Mouse (Mus musculus) midbrain, embryonic 10.5 days (tissue): ENCODE data around the gene Ccnl2. TPM values are rescaled to one million over a fixed set of nuclear protein-coding genes. Genes with fewer than 3 reads are reported as not detected.

Experiments
- DNase-seq: peaks from one replicate; pipeline ENCODE4 v3.0.0-alpha.2; 2017; ENCODE audit warnings: low spot score
- H3K27ac ChIP-seq: fragments of 300-500 bp; sonication (generic); replicated peaks from 2 replicates; pipeline ENCODE4 v1.5.1; 2016; ENCODE audit warnings: mild to moderate bottlenecking
- H3K27me3 ChIP-seq: fragments of 300-500 bp; sonication (generic); 2 replicates; pipeline ENCODE4 v1.6.1; 2016; ENCODE audit warnings: low read depth, mild to moderate bottlenecking; ENCODE audit not compliant: poor library complexity, severe bottlenecking
- H3K36me3 ChIP-seq: fragments of 300-500 bp; sonication (generic); 2 replicates; pipeline ENCODE4 v1.6.1; 2016; ENCODE audit warnings: mild to moderate bottlenecking, moderate library complexity
- H3K4me1 ChIP-seq: fragments of 300-500 bp; sonication (generic); 2 replicates; pipeline ENCODE4 v1.6.1; 2016
- H3K4me3 ChIP-seq: fragments of 300-500 bp; sonication (generic); 2 replicates; pipeline ENCODE4 v1.5.1; 2016; ENCODE audit warnings: mild to moderate bottlenecking, moderate library complexity
- H3K9me3 ChIP-seq: fragments of 300-500 bp; sonication (generic); replicated peaks from 2 replicates; pipeline ENCODE4 v1.6.1; 2016; ENCODE audit warnings: mild to moderate bottlenecking
- WGBS: fragments of 180-500 bp; shearing (Covaris S2); methylation state at CpG from one replicate; pipeline ENCODE4 v1.1.7; 2016; 5-methylcytosine and 5-hydroxymethylcytosine counted together
- polyA plus RNA-seq: library from polyadenylated mRNA; unstranded; fragments of >200 nt; fragmentation: Nextera tagmentation; extraction: Ambion mirVana; gene quantifications from 2 replicates; pipeline ENCODE4 v1.2.1, GENCODE M21; 2016

The Ccnl2 gene
- polyA plus RNA-seq, 1 experiment from 2014 or later: 161 TPM

DNA sequence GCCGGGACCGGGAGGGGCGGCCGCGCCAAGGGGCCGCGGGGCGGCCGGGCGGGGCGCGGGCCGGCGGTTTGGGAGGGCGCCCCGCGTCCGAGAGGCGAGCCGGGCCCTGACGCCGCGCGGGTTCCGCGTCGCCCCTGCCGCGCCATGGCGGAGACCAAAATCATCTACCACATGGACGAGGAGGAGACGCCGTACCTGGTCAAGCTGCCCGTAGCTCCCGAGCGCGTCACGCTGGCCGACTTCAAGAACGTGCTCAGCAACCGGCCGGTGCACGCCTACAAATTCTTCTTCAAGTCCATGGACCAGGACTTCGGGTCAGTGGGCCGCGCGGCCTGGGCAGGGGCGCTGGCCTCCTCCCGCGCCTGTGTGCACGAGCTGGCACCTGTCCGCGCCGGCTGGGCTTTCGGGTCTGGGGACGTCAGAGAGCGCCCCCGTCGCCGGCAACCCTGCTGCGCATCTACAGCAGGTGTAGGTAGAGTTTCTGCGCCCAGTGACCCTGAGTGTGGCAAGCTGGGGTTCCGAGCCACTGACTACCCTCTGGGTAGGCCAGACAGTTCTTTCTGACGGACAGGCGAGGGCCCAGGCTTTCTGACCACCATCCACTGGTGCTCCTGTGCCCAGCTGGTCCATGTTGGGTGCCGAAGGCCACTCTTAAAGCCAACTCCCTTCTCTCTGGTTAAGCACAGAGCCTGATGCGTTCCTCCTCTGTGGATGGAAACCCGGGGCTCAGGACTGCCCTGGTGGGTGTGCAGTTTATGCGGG, 35.5 kb downstream of the Ccnl2 start:
- Histone ChIP-seq H3K27ac (peak overlapping the region; percentile 89), H3K9me3 (no peaks in the 10 kb centered on the region), H3K4me3 (peak overlapping the region; percentile 94), H3K4me1 (peaks cover 37% of the 10 kb centered on the region), H3K27me3 (peaks cover 10% of the 10 kb centered on the region; the same call in 1 of the 2 replicates), H3K36me3 (peaks cover 23% of the 10 kb centered on the region)
- no peak for DNase-seq
- WGBS: 1% methylated on average over 69 of the region's 69 CpGs

DNA sequence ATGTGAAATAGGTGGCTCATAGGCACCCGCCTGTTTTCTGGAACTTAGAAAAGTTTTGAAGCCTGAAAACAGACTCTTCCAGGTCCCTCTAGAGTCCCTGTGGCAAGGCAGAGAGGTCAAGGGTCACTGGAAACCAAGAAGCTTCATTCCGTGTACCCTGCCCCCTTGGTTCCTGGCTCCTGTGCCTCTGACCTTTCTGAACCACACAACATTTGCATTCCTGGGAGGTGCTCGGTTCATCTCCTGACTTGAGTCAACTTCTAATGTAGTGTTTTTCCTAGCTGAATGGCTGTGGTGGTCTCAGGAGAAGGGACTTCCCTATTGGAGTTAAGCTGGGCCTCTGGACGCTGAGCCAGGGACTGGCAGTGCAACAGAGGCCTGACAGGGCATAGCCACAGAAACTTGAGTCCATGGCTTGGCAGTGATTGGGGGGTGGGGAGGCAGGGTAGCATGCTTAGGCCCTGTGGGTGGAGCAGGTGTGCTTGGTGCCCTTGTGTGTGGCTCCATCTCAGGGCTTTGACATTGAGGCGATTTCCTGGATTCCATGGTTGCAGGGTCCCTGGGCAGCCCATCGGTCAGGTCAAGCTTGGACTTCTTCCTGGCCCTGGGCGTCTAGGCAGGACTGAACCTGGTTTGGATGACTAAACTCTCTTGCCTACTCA, 36.3 kb downstream of the Ccnl2 start:
- H3K4me1 ChIP-seq: peaks cover 37% of the 10 kb centered on the region
- peak overlapping the region; percentile 94 for H3K4me3 ChIP-seq
- 0 out of 2 replicates have a peak, but pooled peaks cover 4% of the 10 kb centered on the region for H3K27me3 ChIP-seq
- no peak for DNase-seq
- H3K9me3 ChIP-seq: no peaks in the 10 kb centered on the region
- peaks cover 23% of the 10 kb centered on the region for H3K36me3 ChIP-seq
- WGBS: 57% methylated on average over 7 of the region's 7 CpGs
- peak overlapping the region; percentile 89 for H3K27ac ChIP-seq

- peak overlapping the region; percentile 94; the same call in 1 of the 2 replicates for H3K4me3 ChIP-seq
- DNase-seq: no peak
Measured at GRCm38 (mm10) chr4:155849391-155849790, 37.1 kb downstream of the Ccnl2 start.

DNA sequence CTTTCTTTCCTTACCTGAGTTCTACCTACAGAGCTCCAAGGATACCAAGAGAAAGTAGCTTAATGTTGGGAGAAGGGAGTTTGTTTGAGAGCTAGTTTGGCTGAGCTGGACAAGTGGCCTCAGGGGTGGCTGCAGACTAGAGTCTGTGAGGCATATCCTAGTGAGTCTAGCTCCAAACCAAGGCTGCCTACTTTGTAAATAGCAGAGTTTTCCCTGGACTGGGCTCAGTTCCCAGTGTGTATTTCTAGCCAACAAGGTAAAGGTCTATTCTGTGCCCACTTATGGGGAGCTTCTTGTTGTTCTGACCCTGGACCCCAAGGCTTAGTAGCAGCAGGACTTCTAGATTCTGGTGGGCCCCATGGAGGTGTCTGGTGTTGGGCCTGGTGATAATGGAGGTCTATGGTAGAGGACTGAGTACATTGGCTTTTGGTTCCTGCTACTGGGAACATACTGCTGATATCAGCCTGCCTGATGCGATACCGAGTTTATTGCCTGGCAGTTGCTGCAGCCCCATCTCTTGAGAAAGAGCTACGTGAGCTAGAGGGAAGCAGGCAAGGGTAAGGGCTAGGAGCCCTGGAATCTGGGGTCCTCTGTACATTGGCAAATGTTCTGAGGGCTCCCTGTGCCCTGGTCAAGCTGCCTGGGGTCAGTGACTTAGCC, 37.6 kb downstream of the Ccnl2 start:
- 0 out of 2 replicates have a peak, but pooled peaks cover 4% of the 10 kb centered on the region for H3K27me3 ChIP-seq
- WGBS: 90% methylated on average over 3 of the region's 3 CpGs
- peaks cover 31% of the 10 kb centered on the region for H3K36me3 ChIP-seq
- no peak overlapping the region for H3K27ac ChIP-seq
- peaks cover 37% of the 10 kb centered on the region for H3K4me1 ChIP-seq
- H3K4me3 ChIP-seq: peak overlapping the region; percentile 94; the same call in 1 of the 2 replicates
- no peak for DNase-seq
- H3K9me3 ChIP-seq: no peaks in the 10 kb centered on the region

More at GRCm38 (mm10) chr4:155849391-155849790, 37.1 kb downstream of the Ccnl2 start:
- Histone ChIP-seq H3K27ac (no peak overlapping the region), H3K9me3 (no peaks in the 10 kb centered on the region), H3K36me3 (peaks cover 25% of the 10 kb centered on the region), H3K27me3 (0 out of 2 replicates have a peak, but pooled peaks cover 4% of the 10 kb centered on the region), H3K4me1 (peaks cover 37% of the 10 kb centered on the region)
- 90% methylated on average over 2 of the region's 2 CpGs for WGBS

DNA sequence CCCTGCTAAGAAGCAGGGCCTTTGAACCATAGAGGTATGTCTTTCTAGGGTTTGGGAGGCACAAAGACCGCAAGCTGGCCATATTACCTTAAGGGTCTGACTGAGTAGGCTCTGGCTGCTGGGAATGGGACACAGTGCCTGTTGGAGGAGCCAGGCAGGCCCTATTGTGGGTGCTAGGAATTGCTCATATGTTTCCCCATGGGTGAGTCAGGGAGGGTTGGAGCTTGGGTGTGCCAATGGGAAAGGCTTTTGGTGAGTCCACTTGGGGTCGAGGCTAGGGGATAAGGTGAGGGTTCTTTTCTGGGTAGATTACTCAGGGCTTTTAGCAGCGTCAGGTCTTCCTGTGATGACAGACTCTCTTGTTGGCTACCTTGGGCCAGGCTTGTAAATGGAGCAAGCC, 39.1 kb downstream of the Ccnl2 start:
- H3K27me3 ChIP-seq: 0 out of 2 replicates have a peak, but pooled peaks cover 2% of the 10 kb centered on the region
- no peak for DNase-seq
- peaks cover 34% of the 10 kb centered on the region for H3K4me1 ChIP-seq
- H3K4me3 ChIP-seq: no peak overlapping the region
- H3K9me3 ChIP-seq: no peaks in the 10 kb centered on the region
- H3K27ac ChIP-seq: no peak overlapping the region
- WGBS: 90% methylated on average over 3 of the region's 3 CpGs
- H3K36me3 ChIP-seq: peaks cover 45% of the 10 kb centered on the region

DNA sequence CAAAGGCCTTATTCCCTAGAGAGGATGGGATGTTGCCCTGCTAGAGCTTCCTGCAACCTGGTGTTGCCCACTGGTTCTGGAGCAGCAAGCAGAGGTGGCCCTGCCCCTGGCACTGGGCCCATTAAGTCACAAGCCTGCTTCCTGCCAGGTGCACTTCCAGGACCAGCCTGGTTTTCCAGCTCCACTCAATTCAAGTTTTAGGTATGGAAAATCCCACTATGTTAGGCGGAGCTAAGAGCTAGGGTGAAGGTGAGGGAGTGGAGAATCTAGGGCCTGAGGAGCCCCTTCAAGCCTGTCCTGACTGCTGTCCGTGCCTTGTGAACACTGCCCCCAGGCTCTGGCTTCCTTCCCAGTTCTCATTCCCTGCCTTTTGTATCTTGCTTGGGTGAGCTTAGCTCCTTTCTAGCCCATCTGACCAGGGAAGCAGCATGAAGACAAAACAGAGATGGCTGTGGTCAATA, 39.7 kb downstream of the Ccnl2 start:
- H3K27me3 ChIP-seq: no peaks in the 10 kb centered on the region
- WGBS: 87% methylated on average over 2 of the region's 2 CpGs

GRCm38 (mm10) chr4:155853421-155853820, 41.1 kb downstream of the Ccnl2 start:
- Histone ChIP-seq H3K36me3 (peaks cover 66% of the 10 kb centered on the region), H3K4me3 (no peak overlapping the region), H3K27me3 (no peaks in the 10 kb centered on the region), H3K9me3 (no peaks in the 10 kb centered on the region), H3K27ac (no peak overlapping the region), H3K4me1 (peaks cover 19% of the 10 kb centered on the region)
- DNase-seq: no peak
- 92% methylated on average over 9 of the region's 9 CpGs for WGBS

More for the DNA sequence above, 39.7 kb downstream of the Ccnl2 start:
- H3K36me3 ChIP-seq: peaks cover 51% of the 10 kb centered on the region
- no peak overlapping the region for H3K27ac ChIP-seq
- H3K9me3 ChIP-seq: no peaks in the 10 kb centered on the region
- no peak for DNase-seq
- H3K4me3 ChIP-seq: no peak overlapping the region; the same call in 1 of the 2 replicates
- peaks cover 28% of the 10 kb centered on the region for H3K4me1 ChIP-seq

DNA sequence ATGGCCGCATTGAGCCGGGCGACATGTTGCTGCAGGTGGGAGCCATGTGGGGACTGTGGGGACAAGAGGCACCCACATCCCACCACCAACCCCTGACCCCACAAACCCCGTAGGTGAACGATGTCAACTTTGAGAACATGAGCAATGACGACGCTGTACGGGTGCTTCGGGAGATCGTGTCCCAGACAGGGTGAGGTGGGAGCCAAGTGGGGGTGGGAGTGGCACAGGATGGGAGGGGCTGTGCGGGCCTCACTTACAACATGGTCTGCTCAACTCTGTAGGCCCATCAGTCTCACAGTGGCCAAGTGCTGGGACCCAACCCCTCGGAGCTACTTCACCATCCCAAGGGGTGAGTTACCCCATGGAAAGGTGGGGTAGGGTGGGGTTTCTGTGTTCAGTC, 42.7 kb downstream of the Ccnl2 start:
- H3K27ac ChIP-seq: no peak overlapping the region
- peaks cover 81% of the 10 kb centered on the region for H3K36me3 ChIP-seq
- no peaks in the 10 kb centered on the region for H3K27me3 ChIP-seq
- WGBS: 93% methylated on average over 12 of the region's 12 CpGs
- no peak for DNase-seq
- no peaks in the 10 kb centered on the region for H3K9me3 ChIP-seq
- peaks cover 11% of the 10 kb centered on the region for H3K4me1 ChIP-seq
- no peak overlapping the region for H3K4me3 ChIP-seq

DNA sequence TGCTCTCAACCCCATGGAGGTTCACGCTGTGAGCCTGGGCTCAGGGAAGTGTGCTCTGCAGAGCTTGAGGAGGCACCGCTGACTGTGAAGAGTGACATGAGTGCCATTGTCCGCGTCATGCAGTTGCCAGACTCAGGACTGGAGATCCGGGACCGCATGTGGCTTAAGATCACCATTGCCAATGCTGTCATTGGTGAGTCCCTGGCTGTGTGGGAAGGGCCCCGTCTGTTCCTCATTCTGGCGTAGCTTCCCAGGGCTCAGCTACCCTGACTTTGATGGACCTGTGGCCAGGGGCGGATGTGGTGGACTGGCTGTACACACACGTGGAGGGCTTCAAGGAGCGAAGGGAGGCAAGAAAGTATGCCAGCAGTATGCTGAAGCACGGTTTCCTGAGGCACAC, 43.8 kb downstream of the Ccnl2 start:
- Histone ChIP-seq H3K4me1 (peaks cover 8% of the 10 kb centered on the region; the same call in 1 of the 2 replicates), H3K4me3 (no peak overlapping the region), H3K27ac (no peak overlapping the region), H3K9me3 (no peaks in the 10 kb centered on the region), H3K27me3 (no peaks in the 10 kb centered on the region), H3K36me3 (peaks cover 92% of the 10 kb centered on the region)
- 95% methylated on average over 12 of the region's 12 CpGs for WGBS
- DNase-seq: no peak

DNA sequence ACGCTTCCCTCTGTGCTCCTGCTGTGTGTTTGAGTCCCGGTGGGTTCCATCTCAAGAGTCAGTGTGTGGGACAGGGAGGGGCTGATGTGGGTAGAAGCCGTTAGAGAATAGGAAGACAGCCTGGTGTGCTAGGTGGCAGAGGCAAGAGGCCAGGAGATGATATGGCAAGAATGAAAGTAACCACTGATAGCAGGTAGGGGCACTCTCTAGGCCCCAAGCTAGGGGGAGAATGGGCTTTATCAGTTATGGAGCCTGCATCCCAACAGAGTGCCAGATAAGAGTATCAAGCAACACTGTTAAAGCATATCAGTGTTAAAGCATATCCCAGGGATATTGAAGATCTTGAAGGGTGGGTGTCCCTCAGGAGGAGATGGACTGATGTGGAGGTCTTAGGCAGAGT, 44.6 kb downstream of the Ccnl2 start:
- no peaks in the 10 kb centered on the region for H3K27me3 ChIP-seq
- peaks cover 8% of the 10 kb centered on the region; the same call in 1 of the 2 replicates for H3K4me1 ChIP-seq
- no peak overlapping the region; the same call in 1 of the 2 replicates for H3K4me3 ChIP-seq
- peaks cover 98% of the 10 kb centered on the region for H3K36me3 ChIP-seq
- no peak overlapping the region for H3K27ac ChIP-seq
- H3K9me3 ChIP-seq: no peaks in the 10 kb centered on the region
- 87% methylated on average over 3 of the region's 3 CpGs for WGBS
- DNase-seq: no peak

DNA sequence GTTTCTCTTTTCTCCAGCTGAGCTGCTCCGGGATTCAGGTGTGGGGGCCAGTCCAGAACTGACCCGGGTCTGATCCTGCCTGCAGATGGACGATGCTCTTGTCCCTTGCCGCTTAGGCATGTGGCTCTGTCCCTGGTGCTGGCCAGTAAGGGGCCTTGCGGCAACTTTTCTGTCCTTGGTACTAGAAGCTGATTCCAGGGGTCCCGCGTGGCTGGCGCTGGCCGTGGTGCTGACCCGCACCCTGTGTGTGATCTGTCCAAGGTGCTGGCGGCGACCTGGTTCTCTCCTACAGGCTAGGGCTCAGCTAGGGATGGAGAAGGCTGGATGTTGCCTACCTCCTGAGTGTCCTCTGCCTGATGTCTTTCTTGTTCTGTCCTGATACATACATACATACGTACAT, 47.0 kb downstream of the Ccnl2 start:
- Histone ChIP-seq H3K9me3 (no peaks in the 10 kb centered on the region), H3K4me1 (peaks cover 8% of the 10 kb centered on the region; the same call in 1 of the 2 replicates), H3K27ac (no peak overlapping the region), H3K36me3 (peaks cover 83% of the 10 kb centered on the region), H3K4me3 (no peak overlapping the region), H3K27me3 (no peaks in the 10 kb centered on the region)
- DNase-seq: peak; percentile 68
- WGBS: 26% methylated on average over 13 of the region's 13 CpGs

DNA sequence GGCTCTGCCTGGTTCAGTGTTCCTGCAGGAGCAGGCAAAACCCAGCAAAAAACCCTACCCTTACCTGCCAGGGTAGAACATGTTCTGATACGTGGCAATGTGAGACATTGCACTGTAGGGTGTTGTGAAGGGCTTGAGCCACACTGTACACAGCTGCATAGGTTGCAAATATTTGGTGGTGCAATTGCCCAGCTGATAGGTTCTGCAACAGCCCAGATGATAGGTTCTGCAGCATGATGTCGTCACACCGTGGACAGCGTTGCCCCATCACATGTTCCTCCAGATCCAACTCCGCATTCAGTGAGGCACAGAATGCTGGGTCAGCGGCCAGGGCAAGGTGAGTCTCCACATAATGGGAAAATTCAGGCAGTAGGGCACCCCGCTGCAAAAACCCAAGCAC, 49.5 kb downstream of the Ccnl2 start:
- DNase-seq: no peak
- 95% methylated on average over 7 of the region's 7 CpGs for WGBS
- H3K4me3 ChIP-seq: no peak overlapping the region
- H3K9me3 ChIP-seq: no peaks in the 10 kb centered on the region
- H3K27ac ChIP-seq: no peak overlapping the region
- H3K4me1 ChIP-seq: peaks cover 8% of the 10 kb centered on the region; the same call in 1 of the 2 replicates
- H3K36me3 ChIP-seq: peaks cover 81% of the 10 kb centered on the region
- H3K27me3 ChIP-seq: no peaks in the 10 kb centered on the region
